Mouse (Mus musculus) midbrain, embryonic 14.5 days (tissue): ENCODE measurements around the gene Rnh1. TPM values are rescaled to one million over a fixed set of nuclear protein-coding genes. Genes with fewer than 3 reads are reported as not detected.

ENCODE experiments used
- ATAC-seq: fragments of 200-750 bp; cut with Nextera tagmentation; 2 replicates; pipeline ENCODE4 v1.8.0; 2017; ENCODE audit warnings: moderate number of reproducible peaks, moderate library complexity; ENCODE audit not compliant: low FRiP score, low TSS enrichment
- DNase-seq: peaks from one replicate; pipeline ENCODE4 v3.0.0-alpha.2; 2015
- H3K27ac ChIP-seq: fragments of 300-500 bp; sonication (generic); replicated peaks from 2 replicates; pipeline ENCODE4 v1.5.1; 2014; ENCODE audit warnings: mild to moderate bottlenecking, low read depth, low read length, moderate library complexity
- H3K27me3 ChIP-seq: fragments of 300-500 bp; sonication (generic); 2 replicates; pipeline ENCODE4 v1.6.1; 2014; ENCODE audit warnings: low read length, control low read depth, mixed read lengths; ENCODE audit not compliant: control insufficient read depth, insufficient read depth
- H3K36me3 ChIP-seq: fragments of 300-500 bp; sonication (generic); 2 replicates; pipeline ENCODE4 v1.6.1; 2014; ENCODE audit warnings: low read length, control low read depth; ENCODE audit not compliant: control insufficient read depth, insufficient read depth
- H3K4me1 ChIP-seq: fragments of 300-500 bp; sonication (generic); 2 replicates; pipeline ENCODE4 v1.6.1; 2014; ENCODE audit warnings: mild to moderate bottlenecking, antibody characterized with exemption, low read length, control low read depth; ENCODE audit not compliant: control insufficient read depth, insufficient read depth
- H3K4me2 ChIP-seq: fragments of 300-500 bp; sonication (generic); 2 replicates; pipeline ENCODE4 v1.6.1; 2014; ENCODE audit warnings: mild to moderate bottlenecking, low read length, moderate library complexity
- H3K4me3 ChIP-seq: fragments of 300-500 bp; sonication (generic); replicated peaks from 2 replicates; pipeline ENCODE4 v1.5.1; 2014; ENCODE audit warnings: low read depth, low read length
- H3K9ac ChIP-seq: fragments of 300-500 bp; sonication (generic); replicated peaks from 2 replicates; pipeline ENCODE4 v1.6.1; 2014; ENCODE audit warnings: mild to moderate bottlenecking, low read length, moderate library complexity
- H3K9me3 ChIP-seq: fragments of 300-500 bp; sonication (generic); 2 replicates; pipeline ENCODE4 v1.6.1; 2016; ENCODE audit warnings: low read length, control low read depth, mixed read lengths; ENCODE audit not compliant: control insufficient read depth
- WGBS: fragments of 180-500 bp; shearing (Covaris S2); extraction: QIAGEN DNeasy Blood & Tissue Kit; methylation state at CpG from one replicate; pipeline ENCODE4 v1.1.7; 2014; 5-methylcytosine and 5-hydroxymethylcytosine counted together
- polyA plus RNA-seq: library from polyadenylated mRNA; unstranded; fragments of >200 nt; fragmentation: Nextera tagmentation; extraction: Ambion mirVana; gene quantifications from 2 replicates; pipeline ENCODE4 v1.2.1, GENCODE M21; 2014

The Rnh1 gene
- polyA plus RNA-seq, 1 experiment from 2014 or later, result 39.3 TPM

GRCm38 (mm10) chr7:141210606-141211131 is 38.0 kb upstream of the Rnh1 start:
- H3K9me3 ChIP-seq, result no peaks in the 10 kb centered on the region
- no peak overlapping the region for H3K4me3 ChIP-seq
- no peaks in the 10 kb centered on the region for H3K27me3 ChIP-seq
- no peak overlapping the region for H3K4me2 ChIP-seq
- 89% methylated on average over 14 of the region's 14 CpGs for WGBS
- no peaks in the 10 kb centered on the region for H3K36me3 ChIP-seq
- no peak overlapping the region for H3K27ac ChIP-seq
- ATAC-seq (no peak), DNase-seq (no peak)
- peaks cover 7% of the 10 kb centered on the region for H3K4me1 ChIP-seq
- no peak overlapping the region for H3K9ac ChIP-seq

- no peaks in the 10 kb centered on the region for H3K36me3 ChIP-seq
- H3K27ac ChIP-seq, result no peak overlapping the region
- no peak for DNase-seq
- H3K4me1 ChIP-seq, result peaks cover 7% of the 10 kb centered on the region
- WGBS, result 87% methylated on average over 12 of the region's 12 CpGs
- H3K9ac ChIP-seq, result no peak overlapping the region
- no peaks in the 10 kb centered on the region for H3K27me3 ChIP-seq
- no peaks in the 10 kb centered on the region for H3K9me3 ChIP-seq
- H3K4me3 ChIP-seq, result no peak overlapping the region
- H3K4me2 ChIP-seq, result no peak overlapping the region
- ATAC-seq, result no peak
Measured at GRCm38 (mm10) chr7:141210137-141210536, 37.5 kb upstream of the Rnh1 start.

GRCm38 (mm10) chr7:141209526-141209925 is 36.9 kb upstream of the Rnh1 start:
- no peak overlapping the region for H3K4me2 ChIP-seq
- H3K9me3 ChIP-seq, result no peaks in the 10 kb centered on the region
- DNase-seq (no peak), ATAC-seq (no peak)
- no peaks in the 10 kb centered on the region for H3K27me3 ChIP-seq
- H3K27ac ChIP-seq, result no peak overlapping the region
- H3K36me3 ChIP-seq, result no peaks in the 10 kb centered on the region
- no peak overlapping the region for H3K9ac ChIP-seq
- peaks cover under 1% of the 10 kb centered on the region; the same call in 1 of the 2 replicates for H3K4me1 ChIP-seq
- WGBS, result 77% methylated on average over 3 of the region's 3 CpGs
- H3K4me3 ChIP-seq, result no peak overlapping the region

- DNase-seq, result no peak
- no peaks in the 10 kb centered on the region for H3K4me1 ChIP-seq
- WGBS, result 95% methylated on average over 18 of the region's 18 CpGs
- no peak overlapping the region for H3K27ac ChIP-seq
- ATAC-seq, result no peak
- H3K4me2 ChIP-seq, result no peak overlapping the region
- H3K4me3 ChIP-seq, result no peak overlapping the region
- H3K9ac ChIP-seq, result no peak overlapping the region
- H3K36me3 ChIP-seq, result no peaks in the 10 kb centered on the region
- H3K27me3 ChIP-seq, result no peaks in the 10 kb centered on the region
- no peaks in the 10 kb centered on the region for H3K9me3 ChIP-seq
Measured at GRCm38 (mm10) chr7:141206182-141206937, 33.7 kb upstream of the Rnh1 start.

GRCm38 (mm10) chr7:141205504-141205903 is 32.8 kb upstream of the Rnh1 start:
- H3K27me3 ChIP-seq, result no peaks in the 10 kb centered on the region
- no peak overlapping the region for H3K27ac ChIP-seq
- no peak overlapping the region for H3K9ac ChIP-seq
- H3K4me3 ChIP-seq, result no peak overlapping the region
- no peaks in the 10 kb centered on the region for H3K36me3 ChIP-seq
- WGBS, result 84% methylated on average over 5 of the region's 5 CpGs
- DNase-seq (no peak), ATAC-seq (no peak)
- H3K4me2 ChIP-seq, result no peak overlapping the region
- H3K4me1 ChIP-seq, result no peaks in the 10 kb centered on the region
- H3K9me3 ChIP-seq, result no peaks in the 10 kb centered on the region

GRCm38 (mm10) chr7:141204546-141204945 is 31.9 kb upstream of the Rnh1 start:
- DNase-seq, result no peak
- no peak for ATAC-seq
- no peak overlapping the region for H3K9ac ChIP-seq
- WGBS, result 78% methylated on average over 3 of the region's 3 CpGs
- H3K27ac ChIP-seq, result no peak overlapping the region
- H3K4me3 ChIP-seq, result no peak overlapping the region
- H3K4me1 ChIP-seq, result no peaks in the 10 kb centered on the region
- H3K4me2 ChIP-seq, result no peak overlapping the region
- H3K27me3 ChIP-seq, result no peaks in the 10 kb centered on the region
- H3K9me3 ChIP-seq, result no peaks in the 10 kb centered on the region
- H3K36me3 ChIP-seq, result no peaks in the 10 kb centered on the region

- ATAC-seq, result no peak
- Histone ChIP-seq H3K4me1 (peaks cover 6% of the 10 kb centered on the region; the same call in 1 of the 2 replicates), H3K9me3 (no peaks in the 10 kb centered on the region), H3K27me3 (no peaks in the 10 kb centered on the region), H3K36me3 (no peaks in the 10 kb centered on the region), H3K9ac (no peak overlapping the region), H3K4me3 (no peak overlapping the region), H3K27ac (no peak overlapping the region), H3K4me2 (no peak overlapping the region)
- 97% methylated on average over 4 of the region's 4 CpGs for WGBS
- DNase-seq, result no peak
Measured at GRCm38 (mm10) chr7:141198121-141198520, 25.5 kb upstream of the Rnh1 start.

- 95% methylated on average over 8 of the region's 8 CpGs for WGBS
- no peaks in the 10 kb centered on the region for H3K9me3 ChIP-seq
- no peak overlapping the region for H3K9ac ChIP-seq
- ATAC-seq, result no peak
- no peak overlapping the region for H3K4me3 ChIP-seq
- peaks cover 17% of the 10 kb centered on the region for H3K4me1 ChIP-seq
- DNase-seq, result no peak
- no peaks in the 10 kb centered on the region for H3K27me3 ChIP-seq
- H3K36me3 ChIP-seq, result peaks cover 6% of the 10 kb centered on the region
- H3K27ac ChIP-seq, result no peak overlapping the region
- H3K4me2 ChIP-seq, result no peak overlapping the region
Measured at GRCm38 (mm10) chr7:141196619-141197282, 24.1 kb upstream of the Rnh1 start.
